Mouse (Mus musculus) spleen, postnatal 10 days (tissue): ENCODE measurements around the gene Twsg1.
"Not testable (repeated sequence)": the region's sequence is repeated elsewhere in the genome, so short reads cannot be mapped to it uniquely, and the experiment has no call there.

ENCODE experiments used
- DNase-seq, 2 experiments: peaks; one replicate each; pipeline ENCODE4 v3.0.0; 2021 to 2022; ENCODE audit warnings: low spot score in 2 of 2

Gene Twsg1

GRCm38 (mm10) chr17:65950622-65951404, at the start of gene Twsg1:
Gene Twsg1 (minus strand): TSS chr17:65951226.
- peak; percentile 97 to 98 for DNase-seq

- peak in 1 of 2 experiments; percentile 16 for DNase-seq
Measured at GRCm38 (mm10) chr17:65988151-65988820, 37.3 kb upstream of the Twsg1 start.

- DNase-seq, result not testable (repeated sequence)
Measured at GRCm38 (mm10) chr17:65976720-65977119, 25.7 kb upstream of the Twsg1 start.

- no peak for DNase-seq
Measured at GRCm38 (mm10) chr17:65967751-65968150, 16.7 kb upstream of the Twsg1 start.

- DNase-seq, result no peak
Measured at GRCm38 (mm10) chr17:65962263-65962662, 11.2 kb upstream of the Twsg1 start.

GRCm38 (mm10) chr17:65961606-65962136, 10.6 kb upstream of the Twsg1 start:
- DNase-seq, result no peak

GRCm38 (mm10) chr17:65959011-65959410, 8.0 kb upstream of the Twsg1 start:
- DNase-seq, result no peak

- DNase-seq, result no peak
Measured at GRCm38 (mm10) chr17:65958366-65958765, 7.3 kb upstream of the Twsg1 start.

GRCm38 (mm10) chr17:65957782-65958325, 6.8 kb upstream of the Twsg1 start:
- DNase-seq, result no peak

GRCm38 (mm10) chr17:65956993-65957781, 6.2 kb upstream of the Twsg1 start:
- no peak for DNase-seq

GRCm38 (mm10) chr17:65956140-65956539, 5.1 kb upstream of the Twsg1 start:
- DNase-seq, result no peak

- DNase-seq, result no peak
Measured at GRCm38 (mm10) chr17:65953959-65954358, 2.9 kb upstream of the Twsg1 start.

GRCm38 (mm10) chr17:65952083-65952482, 1.1 kb upstream of the Twsg1 start:
- no peak for DNase-seq

GRCm38 (mm10) chr17:65950183-65950582, 843 bp downstream of the Twsg1 start:
- peak in 1 of 2 experiments; percentile 30 for DNase-seq

- no peak for DNase-seq
Measured at GRCm38 (mm10) chr17:65947307-65947706, 3.7 kb downstream of the Twsg1 start.

- no peak for DNase-seq
Measured at GRCm38 (mm10) chr17:65945420-65945819, 5.6 kb downstream of the Twsg1 start.

- DNase-seq, result no peak
Measured at GRCm38 (mm10) chr17:65942394-65942793, 8.6 kb downstream of the Twsg1 start.

- no peak for DNase-seq
Measured at GRCm38 (mm10) chr17:65941275-65941674, 9.8 kb downstream of the Twsg1 start.

GRCm38 (mm10) chr17:65940221-65940620, 10.8 kb downstream of the Twsg1 start:
- DNase-seq, result no peak

GRCm38 (mm10) chr17:65939461-65940192, 11.4 kb downstream of the Twsg1 start:
- DNase-seq, result no peak

GRCm38 (mm10) chr17:65937671-65938070, 13.4 kb downstream of the Twsg1 start:
- DNase-seq, result no peak
